Mouse (Mus musculus): Measurements from ENCODE around the gene Gpr89.

- TF ChIP-seq CTCF (conservative IDR thresholded peaks at IDR 0.05; ENCODE audit: low read length) (no peak), POU5F1 (IDR thresholded peaks at IDR 0.05; ENCODE audit: borderline replicate concordance, low read length) (no peak), NANOG (IDR thresholded peaks at IDR 0.05; ENCODE audit: borderline replicate concordance, low read length) (no peak)
These were observed 24.8 kb downstream of the Gpr89 start for GRCm38 (mm10) chr3:96880385-96880784.
